11 mouse cellular contexts compared by ENCODE assay signal in genomic region chr13:51963966-51964365, GRCm38 (mm10).
DNase-seq lines count a peak whose midpoint lies in the region; ATAC-seq and TF ChIP-seq lines count a peak whose summit lies in the region.
"Had no signal": no experiment of that assay in that cellular context is flagged by ENCODE, and none has a peak within 500 bp of the region (broad histone marks: within the 10 kb centered on the region; RNA-seq: fewer than 3 reads in every experiment).

No protein-coding gene starts in this region.

- H3K27me3 ChIP-seq in heart, embryonic 11.5 days (ENCODE audit: control insufficient read depth, insufficient read depth, low read length) = no peaks in the 10 kb centered on the region
- no peaks in the 10 kb centered on the region for H3K27me3 ChIP-seq in heart, embryonic 12.5 days (replicated peaks)
- H3K27me3 ChIP-seq in lung, postnatal 0 days (replicated peaks; ENCODE audit: insufficient read depth, low read length) = no peaks in the 10 kb centered on the region
- H3K27me3 ChIP-seq in embryonic facial prominence, embryonic 15.5 days = no peaks in the 10 kb centered on the region
- no peaks in the 10 kb centered on the region for H3K27me3 ChIP-seq in stomach, embryonic 14.5 days (ENCODE audit: control insufficient read depth, insufficient read depth, low read length)
- H3K27me3 ChIP-seq: hindbrain, embryonic 15.5 days; liver, embryonic 13.5 days had no signal

- no peak for ATAC-seq in heart, embryonic 11.5 days (replicated peaks; ENCODE audit: insufficient number of reproducible peaks, low FRiP score, low TSS enrichment)
- ATAC-seq in heart, embryonic 12.5 days (ENCODE audit: insufficient number of reproducible peaks, low FRiP score) = no peak
- no peak for ATAC-seq in lung, postnatal 0 days
- no peak for ATAC-seq in embryonic facial prominence, embryonic 15.5 days (ENCODE audit: insufficient number of reproducible peaks, low FRiP score, low TSS enrichment, low read depth)
- no peak for ATAC-seq in stomach, embryonic 14.5 days (ENCODE audit: insufficient number of reproducible peaks, insufficient read depth, low FRiP score, low read depth)

- no peak for TF ChIP-seq CTCF in lung, postnatal 0 days (IDR thresholded peaks at IDR 0.05)

- no peaks in the 10 kb centered on the region for H3K9me3 ChIP-seq in heart, embryonic 11.5 days (replicated peaks; ENCODE audit: control insufficient read depth, low read length)
- H3K9me3 ChIP-seq in heart, embryonic 12.5 days (replicated peaks) = no peaks in the 10 kb centered on the region
- no peaks in the 10 kb centered on the region for H3K9me3 ChIP-seq in lung, postnatal 0 days (ENCODE audit: low read length)
- no peaks in the 10 kb centered on the region for H3K9me3 ChIP-seq in embryonic facial prominence, embryonic 15.5 days (replicated peaks)
- H3K9me3 ChIP-seq in stomach, embryonic 14.5 days (ENCODE audit: control insufficient read depth, low read depth, low read length) = no peaks in the 10 kb centered on the region
- H3K9me3 ChIP-seq: hindbrain, embryonic 15.5 days; liver, embryonic 13.5 days had no signal

- peaks cover 18% of the 10 kb centered on the region for H3K4me1 ChIP-seq in heart, embryonic 11.5 days (ENCODE audit: control insufficient read depth, insufficient read depth, low read length)
- peaks cover 39% of the 10 kb centered on the region for H3K4me1 ChIP-seq in heart, embryonic 12.5 days (replicated peaks)
- H3K4me1 ChIP-seq in lung, postnatal 0 days (ENCODE audit: insufficient read depth, low read depth, low read length) = peaks cover 20% of the 10 kb centered on the region
- peaks cover 35% of the 10 kb centered on the region for H3K4me1 ChIP-seq in embryonic facial prominence, embryonic 15.5 days
- H3K4me1 ChIP-seq in stomach, embryonic 14.5 days (ENCODE audit: control insufficient read depth, insufficient read depth, low read length) = peaks cover 28% of the 10 kb centered on the region

- TF ChIP-seq EP300 in lung, postnatal 0 days (IDR thresholded peaks at IDR 0.05) = no peak

- no peak overlapping the region for H3K4me2 ChIP-seq in heart, embryonic 11.5 days
- no peak overlapping the region for H3K4me2 ChIP-seq in heart, embryonic 12.5 days
- H3K4me2 ChIP-seq in lung, postnatal 0 days (replicated peaks; ENCODE audit: low read depth, low read length) = no peak overlapping the region
- H3K4me2 ChIP-seq in embryonic facial prominence, embryonic 15.5 days (replicated peaks) = no peak overlapping the region
- no peak overlapping the region for H3K4me2 ChIP-seq in stomach, embryonic 14.5 days (replicated peaks; ENCODE audit: low read depth, low read length)
- H3K4me2 ChIP-seq: hindbrain, embryonic 15.5 days; liver, embryonic 13.5 days had no signal

- 55% methylated on average over 6 of the region's 6 CpGs for WGBS in heart, embryonic 11.5 days (ENCODE audit: insufficient replicate concordance)
- WGBS in heart, embryonic 12.5 days = 67% methylated on average over 6 of the region's 6 CpGs
- 35% methylated on average over 6 of the region's 6 CpGs for WGBS in lung, postnatal 0 days
- WGBS in embryonic facial prominence, embryonic 15.5 days = 54% methylated on average over 6 of the region's 6 CpGs
- WGBS in stomach, embryonic 14.5 days = 76% methylated on average over 6 of the region's 6 CpGs

- H3K4me3 ChIP-seq in heart, embryonic 11.5 days (ENCODE audit: low read depth, low read length) = no peak overlapping the region
- no peak overlapping the region for H3K4me3 ChIP-seq in heart, embryonic 12.5 days
- no peak overlapping the region for H3K4me3 ChIP-seq in lung, postnatal 0 days (ENCODE audit: low read depth, low read length)
- H3K4me3 ChIP-seq in embryonic facial prominence, embryonic 15.5 days (replicated peaks) = no peak overlapping the region
- H3K4me3 ChIP-seq in stomach, embryonic 14.5 days (ENCODE audit: low read depth, low read length) = no peak overlapping the region
- H3K4me3 ChIP-seq: hindbrain, embryonic 15.5 days; liver, embryonic 13.5 days had no signal

- H3K9ac ChIP-seq in heart, embryonic 11.5 days (ENCODE audit: low read depth, low read length) = no peak overlapping the region
- H3K9ac ChIP-seq in heart, embryonic 12.5 days = no peak overlapping the region
- H3K9ac ChIP-seq in lung, postnatal 0 days (replicated peaks; ENCODE audit: low read depth) = no peak overlapping the region
- no peak overlapping the region for H3K9ac ChIP-seq in embryonic facial prominence, embryonic 15.5 days
- no peak overlapping the region for H3K9ac ChIP-seq in stomach, embryonic 14.5 days (replicated peaks; ENCODE audit: low read depth, low read length)
- H3K9ac ChIP-seq: hindbrain, embryonic 15.5 days; liver, embryonic 13.5 days had no signal

- H3K27ac ChIP-seq in heart, embryonic 11.5 days (ENCODE audit: low read depth, low read length) = peak overlapping the region; percentile 12; the same call in 1 of the 2 replicates
- no peak overlapping the region for H3K27ac ChIP-seq in heart, embryonic 12.5 days (ENCODE audit: poor library complexity, severe bottlenecking)
- peak overlapping the region; percentile 80 for H3K27ac ChIP-seq in lung, postnatal 0 days (ENCODE audit: low read length)
- H3K27ac ChIP-seq in embryonic facial prominence, embryonic 15.5 days (replicated peaks) = peak overlapping the region; percentile 19; the same call in 1 of the 2 replicates
- H3K27ac ChIP-seq in stomach, embryonic 14.5 days (ENCODE audit: low read length) = peak overlapping the region; percentile 10; the same call in 1 of the 2 replicates
- H3K27ac ChIP-seq: hindbrain, embryonic 15.5 days; liver, embryonic 13.5 days had no signal

- no peak for DNase-seq in lung, postnatal 0 days (ENCODE audit: low spot score)
- no peak for DNase-seq in lung, postnatal 25 days (ENCODE audit: low spot score)
- no peak for DNase-seq in cerebellum, adult 9-10 months
- no peak for DNase-seq in frontal cortex, postnatal 10 days (ENCODE audit: low spot score in 2 of 2)
- DNase-seq: liver, embryonic 13.5 days; retina, postnatal 1 day had no signal

- H3K36me3 ChIP-seq in heart, embryonic 11.5 days (ENCODE audit: control insufficient read depth, insufficient read depth, low read length) = no peaks in the 10 kb centered on the region
- no peaks in the 10 kb centered on the region for H3K36me3 ChIP-seq in heart, embryonic 12.5 days
- H3K36me3 ChIP-seq in lung, postnatal 0 days (ENCODE audit: insufficient read depth, low read length) = no peaks in the 10 kb centered on the region
- H3K36me3 ChIP-seq in embryonic facial prominence, embryonic 15.5 days = no peaks in the 10 kb centered on the region
- no peaks in the 10 kb centered on the region for H3K36me3 ChIP-seq in stomach, embryonic 14.5 days (ENCODE audit: control insufficient read depth, insufficient read depth, low read length)
- H3K36me3 ChIP-seq: hindbrain, embryonic 15.5 days; liver, embryonic 13.5 days had no signal
